Mouse (Mus musculus): ENCODE data around the gene Map3k11. TPM values are rescaled to one million over a fixed set of nuclear protein-coding genes. Genes with fewer than 3 reads are reported as not detected.
A peak's percentile ranks its signal among the peaks of the same experiment; 100 is the strongest.

Map3k11 gene
- polyA plus RNA-seq, 1 experiment from 2014 or later: 27.7 TPM

- Histone ChIP-seq H3K9me3 (replicated peaks) (no peaks in the 10 kb centered on the region), H3K27ac (no peak overlapping the region), H3K4me2 (no peak overlapping the region), H3K4me3 (no peak overlapping the region), H3K36me3 (peaks cover 84% of the 10 kb centered on the region), H3K27me3 (replicated peaks) (no peaks in the 10 kb centered on the region), H3K4me1 (peaks cover 44% of the 10 kb centered on the region), H3K9ac (no peak overlapping the region)
- ATAC-seq: no peak
- WGBS (ENCODE audit: insufficient replicate concordance): 80% methylated on average over 6 of the region's 6 CpGs
These were observed 5.3 kb downstream of the Map3k11 start for GRCm38 (mm10) chr19:5693801-5694200.

DNA sequence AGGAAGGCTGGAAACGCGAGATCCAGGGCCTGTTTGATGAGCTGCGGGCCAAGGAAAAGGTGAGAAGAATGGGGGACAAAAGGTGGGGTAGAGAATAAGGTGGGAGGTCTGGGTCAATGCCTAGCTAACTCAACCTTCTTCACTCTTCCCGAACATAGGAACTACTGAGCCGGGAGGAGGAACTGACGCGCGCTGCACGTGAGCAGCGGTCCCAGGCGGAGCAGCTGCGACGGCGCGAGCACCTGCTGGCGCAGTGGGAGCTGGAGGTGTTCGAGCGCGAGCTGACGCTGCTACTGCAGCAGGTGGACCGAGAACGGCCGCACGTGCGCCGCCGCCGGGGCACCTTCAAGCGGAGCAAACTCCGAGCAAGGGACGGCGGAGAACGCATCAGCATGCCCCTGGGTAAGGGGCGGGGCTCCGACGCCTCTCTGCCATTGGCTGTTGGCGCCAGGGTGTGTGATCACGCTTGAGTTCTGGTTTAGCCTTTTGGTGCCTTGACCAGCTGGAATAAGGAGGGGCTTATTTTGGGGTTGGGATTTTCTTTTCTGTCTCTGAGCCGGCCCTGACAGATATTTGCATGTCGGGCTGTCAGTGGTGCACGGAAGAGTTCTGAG, 7.4 kb downstream of the Map3k11 start:
- no peak overlapping the region for H3K4me2 ChIP-seq
- H3K9ac ChIP-seq: no peak overlapping the region
- H3K4me3 ChIP-seq: no peak overlapping the region
- H3K4me1 ChIP-seq: peaks cover 34% of the 10 kb centered on the region
- no peak overlapping the region for H3K27ac ChIP-seq
- ATAC-seq: no peak
- no peaks in the 10 kb centered on the region for H3K9me3 ChIP-seq (replicated peaks)
- 79% methylated on average over 41 of the region's 41 CpGs for WGBS (ENCODE audit: insufficient replicate concordance)
- peaks cover 100% of the 10 kb centered on the region for H3K36me3 ChIP-seq
- no peaks in the 10 kb centered on the region for H3K27me3 ChIP-seq (replicated peaks)

DNA sequence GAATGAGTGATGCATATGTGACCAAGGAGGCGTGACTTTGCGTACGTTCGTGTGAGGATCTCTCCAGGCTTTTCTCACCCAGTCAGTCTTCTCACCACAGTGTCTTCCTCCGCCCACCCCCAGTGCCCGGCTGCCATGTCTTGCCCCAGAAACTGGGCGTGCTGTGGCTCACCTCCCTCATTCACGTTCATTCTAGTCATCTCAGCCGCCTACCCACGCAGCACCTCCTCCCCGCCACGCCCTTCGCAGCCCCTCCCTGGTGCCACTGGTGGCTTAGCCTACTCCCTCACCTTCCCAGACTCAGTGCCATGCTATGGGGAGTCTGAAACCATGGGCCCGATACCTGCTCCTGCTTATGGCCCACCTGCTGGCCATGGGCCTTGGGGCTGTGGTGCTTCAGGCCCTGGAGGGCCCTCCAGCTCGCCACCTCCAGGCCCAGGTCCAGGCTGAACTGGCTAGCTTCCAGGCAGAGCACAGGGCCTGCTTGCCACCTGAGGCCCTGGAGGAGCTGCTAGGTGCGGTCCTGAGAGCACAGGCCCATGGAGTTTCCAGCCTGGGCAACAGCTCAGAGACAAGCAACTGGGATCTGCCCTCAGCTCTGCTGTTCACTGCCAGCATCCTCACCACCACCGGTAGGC, 15.7 kb downstream of the Map3k11 start, which contains the start of gene Kcnk7:
Gene Kcnk7, plus strand, starts transcription at position 205 of the 638 bp plus-strand sequence.
- ATAC-seq: peak; percentile 66
- Histone ChIP-seq H3K9ac (peak within 1 kb of the TSS; percentile 63), H3K4me2 (peak within 1 kb of the TSS; percentile 59), H3K27me3 (replicated peaks) (no peaks in the 10 kb centered on the region), H3K4me1 (peaks cover 38% of the 10 kb centered on the region), H3K4me3 (0 out of 2 replicates have a peak within 1 kb of the TSS, but pooled peaks have one; percentile 10), H3K36me3 (peaks cover 81% of the 10 kb centered on the region), H3K27ac (peak within 1 kb of the TSS; percentile 86), H3K9me3 (replicated peaks) (no peaks in the 10 kb centered on the region)
- 64% methylated on average over 17 of the region's 17 CpGs for WGBS (ENCODE audit: insufficient replicate concordance)

DNA sequence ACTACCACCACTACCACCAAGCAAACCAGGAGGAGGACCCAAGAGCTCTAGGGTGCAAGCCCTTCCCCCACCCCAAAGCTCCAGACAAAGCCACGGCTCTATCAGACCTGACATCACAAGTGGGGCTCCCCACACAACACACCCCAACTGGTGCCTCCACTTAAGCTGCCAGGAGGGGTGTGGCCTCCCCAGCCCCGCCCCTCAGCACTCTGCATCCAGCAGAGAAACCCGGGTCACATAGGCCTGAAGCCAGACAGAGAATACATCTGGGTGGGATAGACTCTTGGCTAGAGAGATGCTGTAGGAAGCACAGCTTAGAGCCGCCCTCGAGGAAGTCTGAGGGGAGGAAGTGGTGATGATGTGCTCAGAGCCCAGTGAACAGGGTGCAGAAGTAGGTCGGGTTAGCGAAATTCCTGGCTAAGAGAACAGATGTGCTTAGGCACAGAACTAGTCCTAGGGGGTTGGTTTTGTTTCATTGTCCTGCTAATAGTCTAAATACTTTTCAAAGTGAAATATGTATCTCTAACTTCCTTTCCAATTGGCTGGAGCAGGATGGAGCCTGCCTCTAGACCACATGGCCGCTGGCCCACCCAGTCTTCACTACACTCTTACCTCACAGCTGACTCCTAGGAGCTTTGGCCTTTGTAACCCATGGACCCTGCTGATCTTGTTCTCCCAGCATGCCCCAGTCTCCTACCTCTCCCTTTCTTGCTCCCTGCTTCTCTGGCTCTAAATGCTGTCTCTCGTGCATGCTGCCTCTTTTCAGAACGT, 16.4 kb downstream of the Map3k11 start:
- peak overlapping the region; percentile 59 for H3K4me2 ChIP-seq
- peak; percentile 82 for ATAC-seq
- 42% methylated on average over 10 of the region's 10 CpGs for WGBS (ENCODE audit: insufficient replicate concordance)
- 0 out of 2 replicates have a peak overlapping the region, but pooled peaks have one; percentile 10 for H3K4me3 ChIP-seq
- H3K9ac ChIP-seq: peak overlapping the region; percentile 63
- no peaks in the 10 kb centered on the region for H3K27me3 ChIP-seq (replicated peaks)
- no peaks in the 10 kb centered on the region for H3K9me3 ChIP-seq (replicated peaks)
- H3K36me3 ChIP-seq: peaks cover 81% of the 10 kb centered on the region
- H3K27ac ChIP-seq: peak overlapping the region; percentile 86
- peaks cover 38% of the 10 kb centered on the region for H3K4me1 ChIP-seq

DNA sequence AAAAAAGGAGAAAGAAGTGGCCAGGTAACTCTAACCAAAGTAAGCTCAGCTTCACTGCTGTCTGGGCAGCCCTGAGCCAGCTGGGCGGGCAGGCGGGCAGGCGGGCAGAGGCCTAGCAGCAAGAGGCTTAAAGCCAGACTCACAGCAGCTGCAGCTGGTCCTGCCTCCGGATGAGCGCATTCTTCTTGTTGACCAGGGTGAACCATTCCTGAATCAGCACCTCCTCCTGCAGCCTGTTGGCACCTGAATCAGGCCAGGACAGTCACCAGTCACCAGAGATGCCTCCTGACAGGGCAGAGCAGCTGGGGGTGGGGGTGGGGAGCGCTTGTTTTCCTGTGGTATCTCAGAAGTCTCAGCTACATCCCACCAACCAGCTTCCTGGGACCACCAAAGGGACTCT, 21.5 kb downstream of the Map3k11 start:
- H3K4me2 ChIP-seq: no peak overlapping the region
- H3K27me3 ChIP-seq (replicated peaks): no peaks in the 10 kb centered on the region
- no peak overlapping the region for H3K4me3 ChIP-seq
- 0 out of 2 replicates have a peak overlapping the region, but pooled peaks have one; percentile 15 for H3K27ac ChIP-seq
- H3K9me3 ChIP-seq (replicated peaks): no peaks in the 10 kb centered on the region
- peaks cover 58% of the 10 kb centered on the region for H3K4me1 ChIP-seq
- no peak for ATAC-seq
- H3K36me3 ChIP-seq: peaks cover 98% of the 10 kb centered on the region
- no peak overlapping the region for H3K9ac ChIP-seq
- WGBS (ENCODE audit: insufficient replicate concordance): 98% methylated on average over 6 of the region's 6 CpGs

- peak overlapping the region; percentile 15; the same call in 1 of the 2 replicates for H3K27ac ChIP-seq
- H3K36me3 ChIP-seq: peaks cover 100% of the 10 kb centered on the region
- no peak overlapping the region for H3K4me3 ChIP-seq
- no peak overlapping the region for H3K4me2 ChIP-seq
- ATAC-seq: no peak
- no peaks in the 10 kb centered on the region for H3K9me3 ChIP-seq (replicated peaks)
- no peaks in the 10 kb centered on the region for H3K27me3 ChIP-seq (replicated peaks)
- no peak overlapping the region for H3K9ac ChIP-seq
- 91% methylated on average over 8 of the region's 8 CpGs for WGBS (ENCODE audit: insufficient replicate concordance)
- peaks cover 58% of the 10 kb centered on the region for H3K4me1 ChIP-seq
These were observed 22.0 kb downstream of the Map3k11 start for GRCm38 (mm10) chr19:5710581-5710980.

DNA sequence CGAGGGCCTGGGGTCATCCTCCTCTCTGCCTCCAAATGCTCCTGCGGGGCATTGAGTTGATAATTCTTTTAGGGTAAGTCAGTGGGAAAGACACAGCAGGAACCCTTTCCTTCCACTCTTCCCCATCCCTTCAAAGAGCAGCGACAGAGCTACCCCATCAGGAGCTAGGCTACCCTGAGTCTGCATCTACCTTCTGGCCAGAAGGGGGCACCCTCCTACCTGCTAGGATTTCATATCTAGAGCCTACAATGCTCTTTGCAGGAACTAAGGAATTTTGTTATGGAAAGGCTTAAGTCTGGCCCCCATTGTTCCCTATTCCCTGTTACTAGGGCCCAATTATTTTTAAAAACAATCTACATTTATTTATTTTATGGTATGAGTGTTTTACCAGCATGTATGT, 22.7 kb downstream of the Map3k11 start:
- H3K9ac ChIP-seq: no peak overlapping the region
- H3K9me3 ChIP-seq (replicated peaks): no peaks in the 10 kb centered on the region
- no peaks in the 10 kb centered on the region for H3K27me3 ChIP-seq (replicated peaks)
- 0 out of 2 replicates have a peak overlapping the region, but pooled peaks have one; percentile 43 for H3K27ac ChIP-seq
- peaks cover 58% of the 10 kb centered on the region for H3K4me1 ChIP-seq
- 43% methylated on average over 3 of the region's 3 CpGs for WGBS (ENCODE audit: insufficient replicate concordance)
- ATAC-seq: no peak
- no peak overlapping the region for H3K4me3 ChIP-seq
- no peak overlapping the region for H3K4me2 ChIP-seq
- peaks cover 100% of the 10 kb centered on the region for H3K36me3 ChIP-seq

- Histone ChIP-seq H3K27ac (0 out of 2 replicates have a peak overlapping the region, but pooled peaks have one; percentile 43), H3K9me3 (replicated peaks) (no peaks in the 10 kb centered on the region), H3K9ac (no peak overlapping the region), H3K4me2 (0 out of 2 replicates have a peak overlapping the region, but pooled peaks have one; percentile 2), H3K27me3 (replicated peaks) (no peaks in the 10 kb centered on the region), H3K4me1 (peaks cover 60% of the 10 kb centered on the region), H3K4me3 (no peak overlapping the region), H3K36me3 (peaks cover 100% of the 10 kb centered on the region)
- WGBS (ENCODE audit: insufficient replicate concordance): 77% methylated on average over 14 of the region's 14 CpGs
- no peak for ATAC-seq
These were observed 23.4 kb downstream of the Map3k11 start for GRCm38 (mm10) chr19:5711907-5712460.

GRCm38 (mm10) chr19:5713255-5713654, 24.7 kb downstream of the Map3k11 start:
- Histone ChIP-seq H3K9me3 (replicated peaks) (no peaks in the 10 kb centered on the region), H3K4me2 (peak overlapping the region; percentile 36), H3K9ac (peak overlapping the region; percentile 42), H3K4me1 (peaks cover 67% of the 10 kb centered on the region), H3K4me3 (peak overlapping the region; percentile 4; the same call in 1 of the 2 replicates), H3K36me3 (peaks cover 100% of the 10 kb centered on the region), H3K27ac (peak overlapping the region; percentile 70), H3K27me3 (replicated peaks) (no peaks in the 10 kb centered on the region)
- no peak for ATAC-seq
- WGBS (ENCODE audit: insufficient replicate concordance): 67% methylated on average over 5 of the region's 5 CpGs

DNA sequence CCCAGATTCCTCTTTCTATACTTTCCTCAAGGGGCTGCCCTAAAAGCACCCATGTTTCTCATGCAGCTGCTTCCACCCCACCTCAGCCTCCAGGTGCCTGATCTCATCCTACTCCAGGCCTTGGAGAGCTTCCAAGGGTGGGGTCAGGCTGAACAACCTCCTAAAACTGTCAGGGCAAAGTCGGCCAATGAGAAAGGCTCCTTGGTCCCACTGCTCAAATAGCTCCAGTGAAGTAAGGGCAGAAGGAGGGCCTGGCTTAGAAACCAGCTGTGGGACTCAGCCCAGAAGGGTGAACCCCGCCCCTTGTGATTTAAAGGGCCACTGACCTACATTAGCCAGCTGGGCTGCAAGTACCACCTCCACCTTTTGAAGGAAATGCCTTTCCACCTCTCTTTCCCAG, 25.2 kb downstream of the Map3k11 start:
- Histone ChIP-seq H3K4me1 (peaks cover 71% of the 10 kb centered on the region), H3K36me3 (peaks cover 100% of the 10 kb centered on the region), H3K9me3 (replicated peaks) (no peaks in the 10 kb centered on the region), H3K9ac (peak overlapping the region; percentile 42), H3K27ac (peak overlapping the region; percentile 70), H3K27me3 (replicated peaks) (no peaks in the 10 kb centered on the region), H3K4me3 (peak overlapping the region; percentile 4; the same call in 1 of the 2 replicates), H3K4me2 (peak overlapping the region; percentile 36)
- WGBS (ENCODE audit: insufficient replicate concordance): 33% methylated on average over 2 of the region's 2 CpGs
- ATAC-seq: peak; percentile 56

DNA sequence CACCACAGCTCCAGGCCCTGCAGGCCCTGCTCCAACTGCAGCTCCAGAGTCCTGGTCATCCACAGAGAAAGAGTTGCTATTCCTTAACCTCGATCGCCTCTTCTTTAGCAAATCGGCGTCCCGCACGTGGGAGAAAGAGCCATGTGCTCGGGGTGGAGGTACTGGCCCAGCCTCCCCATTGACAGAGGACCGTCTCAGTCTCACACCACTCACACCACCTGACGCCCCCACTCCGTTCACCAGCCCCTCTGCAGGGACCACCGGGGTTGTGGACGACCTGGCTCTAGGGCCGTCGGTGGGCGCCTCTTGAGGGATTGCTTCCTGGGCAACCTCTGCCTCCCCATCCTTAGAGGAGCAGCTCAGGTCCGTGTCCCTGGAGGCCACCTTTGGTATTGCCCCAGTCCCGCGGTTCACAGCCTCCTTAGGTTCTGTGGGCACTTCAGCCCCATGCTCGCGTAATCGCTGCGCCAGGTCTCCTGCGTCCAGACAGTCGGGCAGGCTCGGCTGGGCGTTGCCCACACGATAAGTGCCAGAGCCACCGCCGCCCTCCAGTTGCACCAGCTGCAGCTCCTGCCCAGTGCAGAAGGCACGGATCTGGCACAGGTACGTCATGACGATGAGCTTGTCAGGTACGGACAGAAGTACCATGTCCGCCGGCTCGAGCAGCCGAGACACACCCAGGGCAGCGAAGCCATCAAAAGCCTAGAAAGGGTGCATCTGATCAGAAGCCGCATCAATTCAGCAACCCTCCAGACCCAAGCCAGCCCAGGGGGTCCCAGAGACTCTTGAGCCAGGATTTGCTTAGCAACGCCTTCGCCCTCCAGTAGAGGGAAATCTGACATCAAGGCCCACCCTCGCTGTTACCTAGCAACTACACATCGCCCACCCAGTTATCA, 27.5 kb downstream of the Map3k11 start:
- 74% methylated on average over 43 of the region's 43 CpGs for WGBS (ENCODE audit: insufficient replicate concordance)
- H3K4me1 ChIP-seq: peaks cover 83% of the 10 kb centered on the region
- H3K27me3 ChIP-seq (replicated peaks): no peaks in the 10 kb centered on the region
- H3K4me3 ChIP-seq: no peak overlapping the region
- H3K27ac ChIP-seq: 0 out of 2 replicates have a peak overlapping the region, but pooled peaks have one; percentile 70
- peak overlapping the region; percentile 36 for H3K4me2 ChIP-seq
- H3K9me3 ChIP-seq (replicated peaks): no peaks in the 10 kb centered on the region
- H3K9ac ChIP-seq: 0 out of 2 replicates have a peak overlapping the region, but pooled peaks have one; percentile 29
- peaks cover 100% of the 10 kb centered on the region for H3K36me3 ChIP-seq
- peak; percentile 27 for ATAC-seq

Data from liver, embryonic 12.5 days (tissue).